Mouse (Mus musculus): ENCODE data around the gene Arid3a. TPM values are rescaled to one million over a fixed set of nuclear protein-coding genes. Genes with fewer than 3 reads are reported as not detected.
A peak's percentile ranks its signal among the peaks of the same experiment; 100 is the strongest.

Gene Arid3a
- total and polyA plus RNA-seq, 3 experiments = 11.8 to 17.2 TPM; not detected in 1

- peak; percentile 63 for DNase-seq (ENCODE audit: low read depth, low spot score)
- H3K9ac ChIP-seq (ENCODE audit: control insufficient read depth, low read depth, low read length, poor library complexity, severe bottlenecking) = peak overlapping the region; percentile 79
- TF ChIP-seq GATA1 (IDR thresholded peaks at IDR 0.05; ENCODE audit: low read depth, low read length) = no peak
- peak; percentile 42 for TF ChIP-seq CHD1 (IDR thresholded peaks at IDR 0.05; ENCODE audit: low read depth, low read length)
- no peak for TF ChIP-seq TCF12 (IDR thresholded peaks at IDR 0.05; ENCODE audit: low read depth, low read length)
- TF ChIP-seq GABPA (IDR thresholded peaks at IDR 0.05; ENCODE audit: low read depth, low read length) = no peak
- TF ChIP-seq POLR2A (IDR thresholded peaks at IDR 0.05; ENCODE audit: control insufficient read depth in 1 of 2, insufficient read depth in 1 of 2, low read depth in 1 of 2, low read length in 2 of 2, poor library complexity in 1 of 2) = no peak
- TF ChIP-seq TAL1 (IDR thresholded peaks at IDR 0.05; ENCODE audit: low read length) = no peak
- peak; percentile 41; the same call in 1 of the 2 replicates for TF ChIP-seq MXI1 (IDR thresholded peaks at IDR 0.05; ENCODE audit: low read depth, low read length)
- TF ChIP-seq MAZ (IDR thresholded peaks at IDR 0.05; ENCODE audit: low read depth, low read length) = no peak
- no peak; a peak in 1 of 4 replicates for TF ChIP-seq EP300 (IDR thresholded peaks at IDR 0.05; ENCODE audit: low read depth in 1 of 2, low read length in 2 of 2)
- no peak for TF ChIP-seq E2F4 (IDR thresholded peaks at IDR 0.05; ENCODE audit: borderline replicate concordance, low read depth, low read length)
- peaks cover 0 to 16% of the 10 kb centered on the region in 2 experiments; a peak in 2 of 4 replicates for H3K4me1 ChIP-seq (ENCODE audit: control insufficient read depth in 1 of 2, insufficient read depth in 2 of 2, low read length in 2 of 2)
- H3K4me3 ChIP-seq (ENCODE audit: control insufficient read depth in 1 of 2, insufficient read depth in 1 of 2, low read depth in 2 of 2, low read length in 2 of 2) = peak overlapping the region; percentile 55 to 62
- peaks cover 21% of the 10 kb centered on the region for H3K79me2 ChIP-seq (ENCODE audit: control insufficient read depth, insufficient read depth, low read length, poor library complexity)
- no peaks in the 10 kb centered on the region for H3K9me3 ChIP-seq (replicated peaks; ENCODE audit: insufficient read depth, low read length)
- peaks cover 0 to 5% of the 10 kb centered on the region in 2 experiments; a peak in 2 of 4 replicates for H3K36me3 ChIP-seq (ENCODE audit: control insufficient read depth in 1 of 2, insufficient read depth in 2 of 2, low read length in 2 of 2)
- H3K27ac ChIP-seq (ENCODE audit: control insufficient read depth, low read depth, low read length) = peak overlapping the region; percentile 88
- no peaks in the 10 kb centered on the region for H3K27me3 ChIP-seq (ENCODE audit: control insufficient read depth in 1 of 2, insufficient read depth in 2 of 2, low read length in 2 of 2)
Observed at GRCm38 (mm10) chr10:79986232-79986878, 59.5 kb downstream of the Arid3a start.

- DNase-seq (ENCODE audit: low read depth, low spot score) = peak; percentile 94
- Histone ChIP-seq H3K27me3 (ENCODE audit: control insufficient read depth in 1 of 2, insufficient read depth in 2 of 2, low read length in 2 of 2) (no peaks in the 10 kb centered on the region), H3K4me3 (ENCODE audit: control insufficient read depth in 1 of 2, insufficient read depth in 1 of 2, low read depth in 2 of 2, low read length in 2 of 2) (peak overlapping the region; percentile 55 to 62), H3K9me3 (replicated peaks; ENCODE audit: insufficient read depth, low read length) (no peaks in the 10 kb centered on the region), H3K9ac (ENCODE audit: control insufficient read depth, low read depth, low read length, poor library complexity, severe bottlenecking) (peak overlapping the region; percentile 79), H3K4me1 (ENCODE audit: control insufficient read depth in 1 of 2, insufficient read depth in 2 of 2, low read length in 2 of 2) (peaks cover 0 to 16% of the 10 kb centered on the region in 2 experiments; a peak in 2 of 4 replicates), H3K27ac (ENCODE audit: control insufficient read depth, low read depth, low read length) (peak overlapping the region; percentile 88), H3K36me3 (ENCODE audit: control insufficient read depth in 1 of 2, insufficient read depth in 2 of 2, low read length in 2 of 2) (peaks cover 0 to 5% of the 10 kb centered on the region in 2 experiments; a peak in 2 of 4 replicates), H3K79me2 (ENCODE audit: control insufficient read depth, insufficient read depth, low read length, poor library complexity) (peaks cover 17% of the 10 kb centered on the region)
- TF ChIP-seq SMC3 (IDR thresholded peaks at IDR 0.05; ENCODE audit: low read depth, low read length) (peak; percentile 89), MAZ (IDR thresholded peaks at IDR 0.05; ENCODE audit: low read depth, low read length) (0 out of 2 replicates have a peak, but pooled peaks have one; percentile 53), E2F4 (IDR thresholded peaks at IDR 0.05; ENCODE audit: borderline replicate concordance, low read depth, low read length) (no peak), MYC (IDR thresholded peaks at IDR 0.05; ENCODE audit: low read depth, low read length) (peak; percentile 59; the same call in 1 of the 2 replicates), ZNF384 (IDR thresholded peaks at IDR 0.05; ENCODE audit: low read depth, low read length) (peak; percentile 99), CHD2 (IDR thresholded peaks at IDR 0.05; ENCODE audit: low read length) (no peak), ETS1 (IDR thresholded peaks at IDR 0.05; ENCODE audit: low read depth, low read length) (peak; percentile 42; the same call in 1 of the 2 replicates), EP300 (IDR thresholded peaks at IDR 0.05; ENCODE audit: low read depth in 1 of 2, low read length in 2 of 2) (0 out of 4 replicates have a peak, but pooled peaks of 1 of the 2 experiments have one; percentile 5), NRF1 (IDR thresholded peaks at IDR 0.05; ENCODE audit: insufficient read depth, low read depth, low read length, poor library complexity, severe bottlenecking) (peak; percentile 61), SIN3A (IDR thresholded peaks at IDR 0.05; ENCODE audit: low read length) (peak; percentile 92), ZC3H11A (IDR thresholded peaks at IDR 0.05; ENCODE audit: low read depth, low read length) (peak; percentile 69), HCFC1 (IDR thresholded peaks at IDR 0.05; ENCODE audit: low read depth, low read length) (peak; percentile 68; the same call in 1 of the 2 replicates), TCF12 (IDR thresholded peaks at IDR 0.05; ENCODE audit: low read depth, low read length) (peak; percentile 18; the same call in 1 of the 2 replicates), CTCF (IDR thresholded peaks at IDR 0.05 in 2 of 3, conservative IDR thresholded peaks at IDR 0.05 in 1 of 3; ENCODE audit: control insufficient read depth in 1 of 3, insufficient read depth in 1 of 3, low read depth in 2 of 3, low read length in 3 of 3, poor library complexity in 1 of 3, severe bottlenecking in 1 of 3) (peak; percentile 88 to 96 (median 91)), POLR2AphosphoS2 (IDR thresholded peaks at IDR 0.05; ENCODE audit: low read length) (no peak), RCOR1 (IDR thresholded peaks at IDR 0.05; ENCODE audit: low read depth, low read length) (peak; percentile 35; the same call in 1 of the 2 replicates), RAD21 (IDR thresholded peaks at IDR 0.05; ENCODE audit: low read depth, low read length) (peak; percentile 74), MAX (IDR thresholded peaks at IDR 0.05; ENCODE audit: low read length) (peak; percentile 71), ELF1 (IDR thresholded peaks at IDR 0.05; ENCODE audit: low read depth, low read length) (no peak; the same call in 1 of the 2 replicates), MXI1 (IDR thresholded peaks at IDR 0.05; ENCODE audit: low read depth, low read length) (peak; percentile 77), POLR2A (IDR thresholded peaks at IDR 0.05; ENCODE audit: control insufficient read depth in 1 of 2, insufficient read depth in 1 of 2, low read depth in 1 of 2, low read length in 2 of 2, poor library complexity in 1 of 2) (no peak)
Observed at GRCm38 (mm10) chr10:79986963-79987362, 60.1 kb downstream of the Arid3a start.
